ENCODE assay signal across 1 mouse cellular context in genomic region chr16:18733100-18733956, GRCm38 (mm10).
A peak's percentile ranks its signal among the peaks of the same experiment; 100 is the strongest.
TF ChIP-seq lines count a peak whose summit lies in the region.

No protein-coding gene starts in this region.

TF ChIP-seq in CH12.LX, 34 proteins besides CTCF, POLR2A, EP300 and RAD21 (continued from another document):
- TF ChIP-seq MAX (IDR thresholded peaks at IDR 0.05; ENCODE audit: low read length) = peak; percentile 88
- TF ChIP-seq ZMIZ1 (IDR thresholded peaks at IDR 0.05; ENCODE audit: low read depth, low read length) = 0 out of 2 replicates have a peak, but pooled peaks have one; percentile 39
